Mouse (Mus musculus) testis, postnatal 10 days (tissue): ENCODE data around the gene Hivep3.
A peak's percentile ranks its signal among the peaks of the same experiment; 100 is the strongest.

ENCODE experiments used
- DNase-seq: peaks from one replicate; pipeline ENCODE4 v3.0.0; 2021; ENCODE audit warnings: low spot score

Gene Hivep3

DNA sequence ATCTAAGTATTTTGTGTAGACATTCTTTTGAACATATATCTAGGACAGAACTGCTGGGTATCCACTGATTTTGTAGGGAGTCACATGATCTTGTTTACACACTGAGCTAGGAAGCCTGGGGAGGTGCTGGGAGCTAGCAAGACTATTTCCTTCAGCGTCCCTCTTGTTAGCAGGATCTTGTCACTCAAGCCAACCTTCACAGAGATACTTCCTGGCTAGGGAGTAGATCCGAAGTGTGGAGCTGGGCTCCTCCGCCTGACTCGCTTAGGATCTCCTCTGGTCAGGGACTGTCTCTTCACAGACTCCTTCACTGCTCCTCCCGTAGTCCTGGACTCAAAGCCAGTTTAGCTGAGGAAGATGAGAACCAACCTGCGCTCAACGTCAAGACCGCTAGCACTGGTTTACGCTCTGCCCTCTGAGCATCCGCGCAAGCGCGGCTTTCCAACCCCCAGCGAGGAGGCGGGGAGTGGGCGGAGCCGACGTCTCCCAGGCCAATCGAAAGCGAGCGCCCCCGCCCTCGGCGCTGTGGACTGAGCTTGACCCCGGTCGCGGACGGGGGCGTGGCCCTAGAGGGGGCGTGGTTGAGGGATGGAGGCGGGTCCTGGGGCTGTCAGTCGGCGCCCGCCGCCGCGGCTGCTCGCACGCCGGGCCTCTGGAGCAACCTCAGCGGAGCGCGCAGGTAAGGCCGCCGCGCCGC is at the start of gene Hivep3:
TSS of gene Hivep3 (plus strand) at position 601 of the 697 bp plus-strand sequence.
- peak; percentile 100 for DNase-seq

DNA sequence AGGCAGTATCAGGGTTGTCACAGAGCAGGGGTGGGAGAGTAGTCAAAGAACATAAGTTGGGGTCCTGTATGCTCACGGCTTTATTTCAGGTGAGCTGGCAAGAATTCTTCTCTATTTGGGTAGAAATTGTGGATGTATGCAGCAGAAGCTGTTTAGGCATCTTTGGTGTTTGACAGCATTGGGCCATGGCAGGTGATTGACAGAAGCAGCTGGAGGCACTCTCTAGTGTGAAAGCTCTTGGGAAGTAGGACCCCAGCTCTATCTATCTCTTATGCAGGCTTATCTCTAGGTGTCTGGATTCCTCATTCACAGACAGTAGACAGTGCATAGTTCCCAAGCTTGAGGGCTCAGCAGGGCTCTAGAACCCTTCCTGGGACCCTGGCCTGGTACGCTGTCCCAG is 47.8 kb upstream of the Hivep3 start:
- DNase-seq: no peak

DNA sequence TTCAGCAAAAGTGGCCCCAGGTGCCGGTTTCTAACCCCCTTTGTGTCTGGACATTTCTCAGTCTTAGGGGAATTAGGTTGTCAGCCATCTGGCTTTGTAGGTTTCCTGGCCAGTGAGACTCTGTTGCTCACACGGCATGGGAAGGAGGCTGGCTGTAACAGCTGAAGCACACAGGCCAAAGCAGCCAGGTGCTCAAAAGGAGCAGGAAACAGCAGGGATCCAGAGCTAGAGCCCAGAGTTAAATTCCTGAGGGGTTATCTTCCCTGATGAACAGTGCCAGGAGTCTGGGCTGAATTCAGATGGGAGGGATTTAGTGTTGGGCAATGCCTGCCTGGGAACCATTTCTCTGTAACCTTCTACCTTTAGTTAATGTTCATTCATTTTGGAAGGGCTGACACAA is 35.2 kb upstream of the Hivep3 start:
- DNase-seq: no peak

DNA sequence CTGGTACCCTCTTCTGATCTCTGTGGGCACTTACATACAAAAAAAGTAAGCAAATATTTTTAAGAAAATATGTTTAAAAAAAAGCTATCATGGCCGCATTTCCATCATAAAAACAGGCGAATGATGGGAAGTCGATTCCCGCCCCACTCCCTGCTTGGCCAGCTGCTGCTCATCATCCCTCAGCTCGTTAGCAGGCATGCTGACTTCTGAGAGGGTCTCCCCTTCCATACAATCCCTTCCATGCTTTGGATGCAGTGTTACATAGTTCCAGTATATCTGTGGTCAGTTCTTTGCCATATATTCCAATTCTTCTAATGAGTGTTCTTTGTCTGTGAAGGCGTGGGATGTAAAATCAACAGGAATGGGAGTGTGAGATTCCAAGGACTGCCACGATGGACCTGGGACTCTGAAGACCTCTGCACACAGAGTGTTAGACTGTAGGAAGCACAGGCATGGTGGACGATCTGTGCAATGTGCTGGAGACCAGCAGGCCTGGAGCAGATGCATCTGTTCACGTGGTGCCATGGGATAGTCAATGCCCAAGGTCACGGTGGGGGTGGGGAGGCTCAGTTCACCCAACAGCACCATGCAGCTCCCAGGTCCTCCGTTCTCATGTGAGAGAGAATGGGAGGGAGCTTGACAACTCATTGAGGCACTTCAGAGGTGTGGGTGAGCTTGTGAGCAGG is 32.2 kb upstream of the Hivep3 start:
- no peak for DNase-seq

DNA sequence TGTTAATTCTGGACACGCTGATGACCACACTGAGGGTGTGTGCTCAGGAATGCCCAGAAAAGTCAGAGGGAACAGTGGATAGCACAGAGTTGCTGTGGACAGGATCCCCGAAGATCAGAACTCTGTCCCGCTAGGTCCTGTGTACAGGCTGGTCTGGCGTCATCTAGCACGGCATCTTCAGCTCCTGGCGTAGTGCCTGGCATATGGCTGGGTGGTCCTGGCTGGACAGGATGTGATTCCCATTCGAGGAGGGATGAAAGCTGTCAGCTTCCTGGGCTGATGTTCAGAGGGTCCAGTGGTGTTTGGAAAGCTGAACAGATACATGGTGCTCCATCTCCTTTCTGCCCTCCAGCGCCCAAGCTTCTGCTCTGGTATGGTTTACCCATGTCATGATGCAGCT is 29.6 kb upstream of the Hivep3 start:
- DNase-seq: no peak

DNA sequence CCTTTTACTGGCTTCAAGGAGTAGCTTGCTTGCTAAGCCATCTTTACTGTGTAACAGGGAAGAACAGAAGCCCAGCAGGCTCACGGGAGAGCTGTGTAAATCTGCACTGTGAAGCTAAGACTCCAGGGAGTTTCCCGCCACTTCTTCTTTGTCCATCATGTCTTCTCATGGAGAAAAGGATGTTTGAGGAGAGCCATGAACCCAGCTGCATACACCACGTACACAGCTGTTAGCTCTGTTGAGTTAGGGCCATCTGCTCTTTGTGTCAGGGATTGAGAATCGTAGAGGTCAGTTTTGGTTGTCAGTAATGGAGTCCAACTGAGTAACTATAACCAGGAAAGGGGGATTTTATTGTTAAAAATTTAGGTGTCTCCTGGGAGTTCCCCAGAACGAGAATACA is 26.3 kb upstream of the Hivep3 start:
- no peak for DNase-seq

DNA sequence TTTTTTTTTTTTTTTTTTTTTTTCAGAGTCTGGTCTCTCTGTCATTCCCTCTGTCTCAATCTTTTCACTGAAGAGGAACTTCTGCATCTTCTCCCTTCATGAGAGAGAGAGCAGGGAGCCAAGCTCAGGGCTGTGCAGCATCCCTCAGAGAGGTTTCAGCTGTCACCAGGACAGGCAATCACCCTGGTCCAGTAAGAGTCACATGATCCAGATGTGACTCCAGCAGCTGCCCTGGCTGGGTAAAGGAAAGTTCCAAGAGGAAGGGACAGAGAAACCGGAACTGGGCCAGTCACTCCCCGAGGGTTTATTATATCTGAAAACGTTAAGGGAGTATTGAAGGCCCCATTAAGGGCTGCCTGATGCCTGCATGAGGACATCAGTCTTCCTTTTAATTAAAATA is 25.8 kb upstream of the Hivep3 start:
- no peak for DNase-seq

DNA sequence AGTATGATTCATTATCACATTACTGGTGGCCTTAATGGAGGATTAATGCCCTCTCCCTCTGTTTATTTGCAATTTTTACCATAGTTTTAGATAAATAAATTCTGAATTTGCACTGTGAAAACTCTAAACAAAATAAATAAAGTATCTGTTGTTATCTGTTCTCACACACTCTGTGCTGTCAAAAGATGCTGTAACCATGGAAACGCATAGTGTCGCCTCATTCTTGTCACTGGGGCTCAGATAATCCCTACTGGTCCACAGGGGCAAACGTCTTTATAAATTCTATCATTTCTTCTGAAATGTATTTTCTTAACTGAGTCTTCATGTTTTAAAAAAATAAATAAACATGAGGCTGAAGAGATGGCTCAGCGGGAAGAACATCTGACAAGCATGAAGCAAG is 23.4 kb upstream of the Hivep3 start:
- no peak for DNase-seq

DNA sequence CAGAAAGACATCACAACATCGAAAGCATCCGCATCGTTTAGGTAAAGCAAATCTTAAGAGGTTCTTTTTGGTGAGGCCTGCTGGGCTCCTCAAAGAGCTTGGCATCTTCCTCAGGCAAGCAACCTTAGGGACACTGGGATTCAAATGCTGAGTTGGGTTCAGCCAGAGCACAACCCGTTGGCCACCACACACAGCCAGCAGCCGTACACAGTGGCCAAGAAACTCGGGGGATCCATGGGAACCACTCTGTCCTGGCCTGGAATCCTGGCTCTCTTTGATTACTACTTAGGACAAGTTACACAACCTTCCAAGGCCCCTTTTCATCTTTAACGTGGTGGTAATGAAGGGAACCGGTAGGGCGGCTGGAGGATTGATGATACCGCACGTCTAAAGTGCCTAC is 16.1 kb upstream of the Hivep3 start:
- DNase-seq: no peak

DNA sequence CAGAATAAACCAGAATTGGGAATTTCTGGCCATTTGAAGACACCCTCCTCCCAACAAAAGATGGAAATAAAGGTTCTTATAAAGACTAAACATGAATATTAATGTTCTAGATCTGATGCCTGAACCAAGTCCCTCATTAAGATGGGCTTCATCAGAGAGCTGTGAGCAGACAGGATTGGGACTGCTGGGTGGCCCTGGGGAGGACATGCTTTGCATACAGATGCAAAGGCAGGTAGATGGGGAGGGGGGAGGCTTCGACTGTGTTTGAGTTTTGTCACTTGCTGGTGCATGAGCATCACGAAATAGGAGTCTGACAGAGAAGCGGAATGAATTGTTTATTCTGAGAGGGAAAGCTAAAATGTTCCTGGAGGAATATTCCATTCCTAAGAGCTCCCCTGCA is 12.1 kb upstream of the Hivep3 start:
- no peak for DNase-seq

DNA sequence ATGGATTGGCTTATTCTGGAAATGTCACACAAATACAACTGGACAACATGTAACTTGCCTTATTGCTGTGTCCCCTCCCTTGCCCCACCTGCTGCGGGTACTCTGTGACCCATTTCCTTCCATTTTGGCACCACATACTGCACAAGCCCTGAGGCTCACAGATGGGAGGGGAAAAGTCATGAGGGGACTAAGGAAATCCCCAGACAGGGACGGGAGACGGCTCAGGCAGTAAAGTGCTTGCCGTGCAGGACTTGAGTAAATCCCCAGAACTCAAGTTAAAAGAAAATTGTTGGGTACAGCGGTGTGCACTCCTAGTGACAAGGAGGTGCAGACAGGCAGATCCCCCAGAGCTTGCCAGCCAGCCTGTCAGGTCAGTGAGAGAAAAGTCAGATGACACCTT is 7.5 kb upstream of the Hivep3 start:
- no peak for DNase-seq

DNA sequence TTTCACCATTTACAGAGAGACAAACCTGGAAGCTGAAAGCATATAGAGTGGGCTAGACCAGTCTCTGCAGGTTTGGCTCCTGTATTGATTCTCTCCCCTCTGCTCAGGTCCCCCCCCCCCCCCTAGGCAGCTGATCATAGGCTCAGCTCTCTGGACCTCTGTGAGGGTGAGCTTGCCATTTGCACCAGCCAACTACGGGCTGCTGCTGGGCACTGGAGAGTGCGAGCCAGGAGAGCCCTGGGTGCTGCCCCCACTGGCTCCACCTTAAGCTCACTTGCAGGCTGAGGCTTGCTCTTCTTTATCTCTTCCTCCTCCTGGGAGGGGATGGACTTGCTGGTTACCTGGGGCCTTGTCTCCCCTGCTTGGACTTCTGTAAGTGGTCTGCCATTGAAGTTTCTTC is 5.7 kb upstream of the Hivep3 start:
- no peak for DNase-seq

DNA sequence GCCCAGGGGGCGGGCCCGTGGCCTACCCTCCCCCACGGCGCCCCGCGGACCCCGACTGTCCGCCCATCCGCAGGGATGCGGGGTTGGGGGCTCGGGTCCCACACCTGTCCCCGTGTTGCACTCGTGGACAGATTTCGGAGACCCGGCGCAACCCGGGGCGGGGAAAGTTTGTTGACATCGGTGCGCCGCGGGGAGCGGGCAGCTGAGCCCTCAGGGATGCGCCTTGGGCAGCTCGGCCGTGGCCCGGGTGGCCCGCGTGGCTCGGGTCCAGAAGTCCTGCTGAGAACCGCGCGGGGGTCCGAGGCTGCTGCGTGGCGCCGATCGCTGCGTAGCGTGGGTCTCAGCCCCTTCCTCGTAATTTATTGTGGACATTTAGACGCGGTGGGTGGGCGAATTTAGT is 358 bp downstream of the Hivep3 start:
- peak; percentile 74 for DNase-seq

DNA sequence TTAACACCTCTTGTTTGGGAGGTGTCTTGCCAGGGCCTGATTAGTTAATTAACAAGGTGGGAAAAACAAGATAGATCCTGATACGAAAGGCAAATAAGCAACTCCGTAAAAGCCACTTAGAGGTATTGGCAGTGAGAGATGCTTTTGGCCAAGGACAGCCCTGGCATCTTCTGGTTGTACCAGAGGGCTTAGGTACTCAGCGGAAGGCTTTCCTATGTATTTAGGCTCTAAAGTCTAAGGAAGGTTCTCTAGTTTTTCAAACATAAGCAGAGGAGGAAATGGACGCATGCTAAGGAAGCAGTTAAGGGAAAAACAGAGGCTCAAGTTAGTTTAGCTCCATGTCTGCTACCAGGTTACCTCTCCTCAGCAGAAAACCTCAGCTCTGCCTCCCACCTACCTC is 768 bp downstream of the Hivep3 start:
- no peak for DNase-seq

DNA sequence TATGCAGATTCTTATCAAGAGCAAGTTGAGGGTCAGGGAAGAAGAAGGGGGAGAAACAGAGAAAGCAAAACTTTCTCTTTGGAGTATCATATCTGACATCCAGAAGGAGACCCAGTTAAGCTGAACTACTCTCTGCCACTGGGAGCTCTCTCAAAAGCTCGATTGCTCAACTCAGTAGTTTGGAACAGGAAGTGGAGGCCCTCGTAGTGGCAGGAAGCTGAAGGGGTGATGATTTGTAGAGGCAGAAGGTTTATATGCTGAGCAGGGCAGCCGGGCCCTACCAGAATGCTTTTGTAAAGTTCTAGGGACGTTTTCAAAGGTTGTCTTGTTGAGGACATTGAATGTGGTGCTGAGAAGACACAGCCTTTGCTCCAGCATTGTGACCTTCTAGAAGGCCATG is 5.1 kb downstream of the Hivep3 start:
- no peak for DNase-seq

DNA sequence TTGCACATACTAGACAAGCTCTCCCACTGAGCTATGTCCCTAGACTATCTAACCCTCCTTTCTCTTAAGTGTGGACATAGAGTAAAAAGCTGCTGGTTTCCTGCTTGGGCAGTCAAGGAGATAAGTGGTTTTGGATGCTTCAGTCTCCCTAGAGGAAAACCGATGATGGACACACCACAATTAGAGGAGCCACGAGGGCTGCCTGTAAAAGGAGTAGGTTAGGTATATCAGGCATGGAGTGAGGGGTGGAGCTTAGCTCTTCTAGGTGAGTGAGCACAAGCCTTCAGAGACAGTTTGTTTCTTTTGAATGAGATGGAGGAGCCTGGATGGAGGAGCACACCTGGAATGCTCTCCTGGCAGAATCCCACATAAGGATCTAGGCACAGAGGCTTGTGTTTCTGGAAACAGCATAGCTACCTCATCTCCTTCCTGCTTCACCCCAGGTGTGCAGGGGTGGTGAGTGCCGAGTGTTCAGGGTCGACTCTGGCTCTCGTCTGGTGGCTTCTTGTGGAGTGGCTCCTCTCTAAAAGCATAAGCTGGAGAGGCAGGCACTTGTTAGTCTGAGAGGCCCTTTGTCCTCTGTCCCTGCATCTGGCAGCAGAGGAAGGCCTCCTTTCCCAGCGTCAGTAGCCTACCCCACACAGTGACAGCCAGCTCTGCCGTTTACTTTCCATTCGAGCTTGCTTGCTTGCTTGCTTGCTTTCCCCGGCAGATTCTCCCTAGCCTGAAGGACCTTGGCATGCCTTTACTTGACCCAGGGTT is 5.9 kb downstream of the Hivep3 start:
- DNase-seq: no peak

DNA sequence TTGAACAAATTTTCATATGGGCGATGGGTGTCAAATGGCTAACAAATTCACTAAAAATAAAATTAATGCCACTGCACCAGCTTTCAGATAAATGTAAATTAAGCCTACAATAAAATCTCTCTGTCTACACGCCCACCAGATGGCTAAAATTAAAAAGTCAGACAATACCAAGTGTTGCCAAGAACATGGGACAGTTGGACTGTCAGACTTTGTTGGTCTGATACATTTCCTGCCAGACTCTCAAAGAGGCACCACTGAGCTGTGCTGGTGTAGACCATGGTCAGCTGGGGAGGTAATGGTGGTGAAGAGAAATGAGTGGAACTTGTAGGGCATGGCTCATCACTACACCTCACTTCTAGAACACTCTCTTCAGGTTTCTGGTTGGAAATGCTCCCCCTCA is 14.8 kb downstream of the Hivep3 start:
- no peak for DNase-seq

DNA sequence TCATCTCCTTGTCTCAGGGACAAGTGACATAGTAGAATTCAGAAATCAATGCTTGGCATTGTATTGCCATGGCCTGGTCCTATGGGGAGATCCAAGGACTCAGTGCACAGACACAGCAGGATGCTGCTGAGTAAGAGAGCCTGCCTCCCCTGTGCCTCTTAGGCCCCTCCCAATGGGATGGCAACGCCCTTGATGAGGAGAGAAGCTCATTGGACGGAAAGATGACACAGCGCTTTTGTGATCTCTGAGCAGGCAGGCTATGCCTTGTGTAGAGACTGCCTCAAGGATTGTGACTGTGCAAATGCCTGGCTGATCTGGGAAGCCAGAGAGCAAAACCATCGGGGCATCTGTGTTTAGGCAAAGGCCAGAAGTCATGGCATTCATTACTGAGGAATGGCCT is 16.6 kb downstream of the Hivep3 start:
- no peak for DNase-seq

DNA sequence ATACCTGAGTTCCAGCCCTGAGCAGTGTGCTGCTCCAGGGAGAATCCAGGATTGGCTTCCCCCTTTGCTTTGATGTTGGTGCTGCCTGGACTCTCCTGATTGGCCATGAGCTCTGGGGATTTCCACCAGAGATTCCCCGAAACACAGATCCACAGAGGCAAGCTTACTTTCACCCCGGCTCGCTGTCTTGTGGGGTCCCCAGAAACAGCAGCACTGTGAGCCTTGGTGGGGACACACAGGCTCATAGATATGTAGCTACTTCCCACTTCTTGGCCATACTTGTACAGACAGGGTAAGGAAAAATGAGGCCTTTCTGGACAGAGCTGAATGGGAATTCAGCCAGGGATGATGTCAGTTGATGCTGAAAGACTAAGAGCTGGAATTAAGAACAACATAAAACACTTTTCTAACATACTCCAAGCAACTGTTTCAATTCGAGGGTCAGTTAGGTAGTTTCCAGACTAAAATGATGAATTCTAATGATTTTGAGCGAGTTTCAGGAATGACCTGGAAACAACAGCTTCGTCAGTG is 17.2 kb downstream of the Hivep3 start:
- no peak for DNase-seq

DNA sequence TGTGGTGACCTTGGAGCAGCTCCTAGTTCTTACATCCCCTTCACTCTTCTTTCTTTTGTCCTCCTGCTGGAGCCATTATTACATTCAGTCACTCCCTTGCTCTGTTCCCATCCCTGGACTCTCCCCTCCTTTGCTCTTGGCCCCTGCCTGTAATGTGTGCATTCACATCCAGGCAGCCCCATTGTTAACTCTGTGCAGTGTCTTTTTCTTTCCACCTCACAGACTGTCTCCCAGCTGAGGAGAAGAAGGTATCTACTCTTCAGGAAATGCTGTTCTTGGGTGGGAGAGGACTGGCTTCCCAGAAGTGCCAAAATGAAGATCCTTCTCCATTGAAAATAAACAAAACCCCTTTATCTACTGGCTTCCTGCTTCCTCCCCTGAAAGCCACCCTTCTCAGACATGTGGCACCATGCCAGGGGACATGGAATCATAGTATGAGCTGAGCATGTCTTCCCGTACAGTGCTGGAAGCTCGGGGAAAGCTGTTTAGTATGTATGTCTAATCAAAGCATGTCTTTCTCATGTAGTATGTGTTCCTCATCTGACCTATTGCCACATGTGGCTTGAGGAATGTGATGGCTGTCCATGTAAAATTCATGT is 17.9 kb downstream of the Hivep3 start:
- DNase-seq: no peak

DNA sequence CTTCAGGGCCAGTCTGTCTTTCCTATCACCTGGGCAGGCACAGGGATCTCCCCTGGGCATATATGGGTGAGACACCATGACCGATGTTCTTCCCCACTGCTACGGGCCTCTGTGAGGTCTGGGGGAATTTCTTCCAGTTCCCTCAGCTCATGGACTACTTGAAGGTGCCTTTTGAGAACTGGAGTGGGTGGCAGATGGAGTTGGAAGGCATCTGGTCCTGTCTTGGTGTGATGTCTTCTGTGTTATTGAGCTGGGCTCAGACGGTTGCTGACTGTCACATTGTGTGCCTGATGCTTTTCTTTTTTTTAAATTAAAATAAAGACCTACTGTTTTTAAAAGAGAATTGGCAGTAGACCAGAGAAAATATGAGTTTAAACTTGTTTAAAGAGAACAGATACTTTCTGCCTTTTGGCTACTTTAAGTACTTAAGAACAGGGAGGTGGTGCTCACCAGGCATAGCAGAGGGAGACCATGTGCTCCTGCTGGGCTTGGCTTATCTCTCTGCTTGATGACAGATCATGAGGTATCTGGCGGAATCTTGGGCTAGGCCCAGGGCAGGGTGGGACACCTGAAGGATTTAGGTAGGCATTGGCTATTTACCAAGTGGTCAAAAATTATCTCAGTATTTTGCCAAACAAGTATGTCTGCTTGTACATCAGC is 26.1 kb downstream of the Hivep3 start:
- DNase-seq: no peak

DNA sequence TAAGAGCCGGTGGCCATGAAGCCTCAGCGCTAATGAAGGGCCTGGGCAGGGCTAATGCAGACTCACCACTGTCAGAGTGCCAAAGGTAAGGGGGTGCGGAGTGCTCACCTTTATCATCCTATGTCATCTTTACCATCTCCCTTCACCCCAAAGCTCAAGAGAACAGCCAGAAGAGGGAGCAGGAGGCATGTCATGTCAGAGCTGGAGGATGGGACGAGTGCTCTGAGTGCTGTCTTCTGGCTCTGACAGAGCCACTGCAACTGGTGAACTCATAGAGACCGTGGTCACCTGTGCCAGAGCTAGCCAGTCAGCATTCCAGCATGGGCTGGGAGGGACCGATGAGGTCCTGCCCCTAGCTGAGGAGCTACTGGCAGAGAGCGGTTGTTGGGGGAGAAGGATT is 27.2 kb downstream of the Hivep3 start:
- no peak for DNase-seq
